ENCODE assay signal across 17 mouse cellular contexts in the genomic region with DNA sequence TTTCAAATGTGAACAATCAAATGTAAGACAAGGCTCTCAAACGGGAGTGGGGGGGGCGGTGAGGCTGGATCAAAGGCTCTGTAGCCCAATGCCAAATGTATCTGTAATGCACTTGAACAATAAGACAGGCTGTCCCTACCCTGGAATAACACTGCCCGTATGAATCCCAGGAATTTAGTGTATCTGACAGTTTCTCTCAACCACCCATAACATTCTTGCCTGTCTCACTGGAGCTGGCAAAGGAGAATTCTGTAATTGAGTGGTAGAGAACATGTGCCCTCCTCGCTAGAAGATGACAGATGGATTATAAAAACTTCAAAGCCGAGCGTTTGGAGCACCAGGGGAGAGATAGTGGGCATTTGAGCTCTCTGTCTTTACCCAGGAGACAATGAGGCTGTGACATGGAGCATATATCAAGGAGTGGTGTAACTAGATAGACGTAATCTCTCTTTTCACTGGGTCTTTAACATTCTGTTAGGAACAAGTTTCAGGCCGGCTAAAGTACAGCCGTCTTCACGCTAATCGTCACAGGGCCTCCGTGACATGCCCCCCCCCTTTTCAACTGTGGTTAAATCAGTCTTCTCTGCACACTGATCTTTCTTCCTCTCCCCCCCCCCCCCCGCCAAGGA. TPM values are rescaled to one million over a fixed set of nuclear protein-coding genes. Genes with fewer than 3 reads are reported as not detected.
DNase-seq lines count a peak whose midpoint lies in the region; ATAC-seq and TF ChIP-seq lines count a peak whose summit lies in the region.
"Had no signal": no experiment of that assay in that cellular context is flagged by ENCODE, and none has a peak within 500 bp of the region (broad histone marks: within the 10 kb centered on the region; RNA-seq: fewer than 3 reads in every experiment).

No protein-coding gene starts in this region.

- TF ChIP-seq POLR2A in kidney, adult 2 months (IDR thresholded peaks at IDR 0.05; ENCODE audit: low read depth, low read length): no peak

- H3K9ac ChIP-seq in forebrain, embryonic 13.5 days: no peak overlapping the region; the same call in 1 of the 2 replicates
- H3K9ac ChIP-seq in midbrain, embryonic 16.5 days (ENCODE audit: low read depth, low read length): no peak overlapping the region

- no peak overlapping the region for H3K27ac ChIP-seq in gastrocnemius, adult 2 months
- peak overlapping the region; percentile 74 for H3K27ac ChIP-seq in layer of hippocampus, adult 2 months
- H3K27ac ChIP-seq in forebrain, embryonic 13.5 days: no peak overlapping the region; the same call in 1 of the 2 replicates
- no peak overlapping the region for H3K27ac ChIP-seq in midbrain, embryonic 16.5 days (ENCODE audit: low read length)
- H3K27ac ChIP-seq in kidney, adult 2 months (ENCODE audit: insufficient read depth, low read depth, low read length): no peak overlapping the region

- WGBS in forebrain, embryonic 13.5 days: 20% methylated on average over 13 of the region's 13 CpGs
- WGBS in midbrain, embryonic 16.5 days: 17% methylated on average over 12 of the region's 13 CpGs
- 27% methylated on average over 13 of the region's 13 CpGs for WGBS in kidney, adult 2 months

- peaks cover 51% of the 10 kb centered on the region for H3K4me1 ChIP-seq in forebrain, embryonic 13.5 days
- peaks cover 14% of the 10 kb centered on the region for H3K4me1 ChIP-seq in midbrain, embryonic 16.5 days (ENCODE audit: control insufficient read depth, insufficient read depth, low read length)
- no peaks in the 10 kb centered on the region for H3K4me1 ChIP-seq in kidney, adult 2 months (ENCODE audit: control insufficient read depth, insufficient read depth, low read length)

- peak overlapping the region; percentile 53 for H3K4me3 ChIP-seq in gastrocnemius, adult 2 months
- H3K4me3 ChIP-seq in layer of hippocampus, adult 2 months: peak overlapping the region; percentile 29
- H3K4me3 ChIP-seq in forebrain, embryonic 13.5 days: no peak overlapping the region
- no peak overlapping the region for H3K4me3 ChIP-seq in midbrain, embryonic 16.5 days (ENCODE audit: low read depth, low read length)
- no peak overlapping the region for H3K4me3 ChIP-seq in kidney, adult 2 months (ENCODE audit: insufficient read depth, low read depth, low read length)
- H3K4me3 ChIP-seq: erythroblast, embryonic 14.5 days had no signal

- H3K27me3 ChIP-seq in forebrain, embryonic 13.5 days: no peaks in the 10 kb centered on the region
- H3K27me3 ChIP-seq in midbrain, embryonic 16.5 days (ENCODE audit: control insufficient read depth, insufficient read depth, low read depth, low read length): no peaks in the 10 kb centered on the region
- no peaks in the 10 kb centered on the region for H3K27me3 ChIP-seq in kidney, adult 2 months (replicated peaks; ENCODE audit: control insufficient read depth, insufficient read depth, low read length)

- no peaks in the 10 kb centered on the region for H3K36me3 ChIP-seq in forebrain, embryonic 13.5 days (ENCODE audit: poor library complexity, severe bottlenecking)
- no peaks in the 10 kb centered on the region for H3K36me3 ChIP-seq in midbrain, embryonic 16.5 days (ENCODE audit: control insufficient read depth, insufficient read depth, low read length)
- no peaks in the 10 kb centered on the region for H3K36me3 ChIP-seq in kidney, adult 2 months (ENCODE audit: control insufficient read depth, insufficient read depth, low read length)

- no peak for TF ChIP-seq CTCF in gastrocnemius, adult 2 months (IDR thresholded peaks at IDR 0.05)
- TF ChIP-seq CTCF in layer of hippocampus, adult 2 months (conservative IDR thresholded peaks at IDR 0.05): no peak
- no peak for TF ChIP-seq CTCF in kidney, adult 2 months (conservative IDR thresholded peaks at IDR 0.05; ENCODE audit: insufficient read depth, insufficient read length, low read depth, low read length)

- H3K9me3 ChIP-seq in forebrain, embryonic 13.5 days (replicated peaks): no peaks in the 10 kb centered on the region
- no peaks in the 10 kb centered on the region for H3K9me3 ChIP-seq in midbrain, embryonic 16.5 days (replicated peaks; ENCODE audit: control insufficient read depth, low read length, poor library complexity, severe bottlenecking)

- DNase-seq in gastrocnemius, adult 2 months: no peak
- DNase-seq in gastrocnemius, adult 18-20 months (ENCODE audit: low spot score): no peak
- DNase-seq in layer of hippocampus, adult 2 months (ENCODE audit: low spot score in 2 of 2): no peak
- no peak for DNase-seq in layer of hippocampus, adult 9-10 months (ENCODE audit: low spot score)
- no peak for DNase-seq in thymus, postnatal 36 days
- no peak for DNase-seq in kidney, adult 2 months
- DNase-seq: adrenal gland, postnatal 10 days; cerebellum, adult 2 months; gastrocnemius, postnatal 25 days; kidney, adult 18-20 months; right cerebral cortex, adult 18-20 months had no signal

- peak overlapping the region; percentile 17 for H3K4me2 ChIP-seq in forebrain, embryonic 13.5 days
- 0 out of 2 replicates have a peak overlapping the region, but pooled peaks have one; percentile 0 for H3K4me2 ChIP-seq in midbrain, embryonic 16.5 days (ENCODE audit: low read length)

- intact Hi-C loops in gastrocnemius, adult 2 months (cut with DNase I): no loop called here

- no peak for ATAC-seq in forebrain, embryonic 13.5 days
- ATAC-seq in midbrain, embryonic 16.5 days: peak; percentile 43; the same call in 1 of the 2 replicates

RNA-seq across cellular contexts. Expression of a gene that starts 27.2 kb away (rescaled TPM):
- 1 to 10 TPM in 1 of 2 experiments, under 1 TPM in 1; 0.61 to 1.2 TPM for total RNA-seq in gastrocnemius, adult 2 months (2021)
- 1 to 10 TPM in 1 of 2 experiments, under 1 TPM in 1; 0.98 to 1.2 TPM for total RNA-seq in gastrocnemius, adult 18-20 months (2021)
- total RNA-seq in layer of hippocampus, adult 2 months (2021): 10 to 100 TPM; 44.4 to 45.5 TPM
- polyA plus RNA-seq in forebrain, embryonic 13.5 days (2015; fragmentation: Nextera tagmentation; extraction: Ambion mirVana): 39.7 and 42.0 TPM in 2 replicates
- 24.4 and 30.5 TPM in 2 replicates for polyA plus RNA-seq in midbrain, embryonic 16.5 days (2015; fragmentation: Nextera tagmentation; extraction: Ambion mirVana)
- polyA plus RNA-seq in kidney, adult 2 months (2012; rRNA removed): 0.11 and 0.26 TPM in 2 replicates
- total RNA-seq: liver, adult 2 months; monocyte, adult 5-6 weeks had no signal
- polyA plus RNA-seq: C2C12; erythroblast, embryonic 14.5 days; liver, adult 2 months had no signal

Comparison
In these comparisons a context has a peak if more than half of its experiments do, and no peak if none do; other contexts are left out.
1. H3K4me3 ChIP-seq: peak in gastrocnemius, adult 2 months (single experiment) and layer of hippocampus, adult 2 months (single experiment); none in forebrain, embryonic 13.5 days (single experiment), midbrain, embryonic 16.5 days (single experiment) and kidney, adult 2 months (single experiment).
2. RNA of a gene that starts 27.2 kb away (total RNA-seq): 44.4 to 45.5 TPM in layer of hippocampus, adult 2 months; 0.98 to 1.2 TPM in gastrocnemius, adult 18-20 months and 0.61 to 1.2 TPM in gastrocnemius, adult 2 months; every median in the first group is over 10 times any median in the second.